In genomic region chr3:41101905-41102304, GRCm38 (mm10) we compare ENCODE assay signal across 19 mouse cellular contexts. TPM values are rescaled to one million over a fixed set of nuclear protein-coding genes. Genes with fewer than 3 reads are reported as not detected.
DNase-seq lines count a peak whose midpoint lies in the region; ATAC-seq lines count a peak whose summit lies in the region.
"Had no signal": no experiment of that assay in that cellular context is flagged by ENCODE, and none has a peak within 500 bp of the region (broad histone marks: within the 10 kb centered on the region; RNA-seq: fewer than 3 reads in every experiment).

No protein-coding gene starts in this region.

- no peak overlapping the region for H3K4me3 ChIP-seq in heart, embryonic 12.5 days
- no peak overlapping the region for H3K4me3 ChIP-seq in brown adipose tissue, adult 24 weeks (ENCODE audit: insufficient read depth, low read depth, low read length)
- H3K4me3 ChIP-seq in stomach, embryonic 16.5 days (replicated peaks; ENCODE audit: low read length), result no peak overlapping the region
- H3K4me3 ChIP-seq in midbrain, embryonic 11.5 days (ENCODE audit: low read depth, low read length), result no peak overlapping the region
- H3K4me3 ChIP-seq: forebrain, embryonic 13.5 days; hindbrain, embryonic 10.5 days; liver, embryonic 13.5 days had no signal

- no peaks in the 10 kb centered on the region for H3K27me3 ChIP-seq in heart, embryonic 12.5 days (replicated peaks)
- H3K27me3 ChIP-seq in stomach, embryonic 16.5 days (ENCODE audit: control insufficient read depth, insufficient read depth, low read length), result no peaks in the 10 kb centered on the region
- H3K27me3 ChIP-seq in midbrain, embryonic 11.5 days (ENCODE audit: control insufficient read depth, insufficient read depth, low read length), result no peaks in the 10 kb centered on the region
- H3K27me3 ChIP-seq: CH12.LX; forebrain, embryonic 13.5 days; liver, embryonic 13.5 days had no signal

- intact Hi-C loops in heart, postnatal 10 days (cut with DNase I), result no loop called here

- no peak overlapping the region for H3K4me2 ChIP-seq in heart, embryonic 12.5 days
- H3K4me2 ChIP-seq in stomach, embryonic 16.5 days (ENCODE audit: low read depth, low read length), result no peak overlapping the region
- no peak overlapping the region for H3K4me2 ChIP-seq in midbrain, embryonic 11.5 days
- H3K4me2 ChIP-seq: forebrain, embryonic 13.5 days; liver, embryonic 13.5 days; lung, embryonic 14.5 days had no signal

- 0 out of 2 replicates have a peak, but pooled peaks cover 8% of the 10 kb centered on the region for H3K9me3 ChIP-seq in heart, embryonic 12.5 days (replicated peaks)
- no peaks in the 10 kb centered on the region for H3K9me3 ChIP-seq in stomach, embryonic 16.5 days (replicated peaks; ENCODE audit: control insufficient read depth, low read length)
- no peaks in the 10 kb centered on the region for H3K9me3 ChIP-seq in midbrain, embryonic 11.5 days (ENCODE audit: control insufficient read depth, low read length)
- H3K9me3 ChIP-seq: forebrain, embryonic 13.5 days; liver, embryonic 13.5 days had no signal

- DNase-seq in heart, adult 11 months, result peak; percentile 94
- DNase-seq in heart, postnatal 10 days, result peak; percentile 40 to 41
- DNase-seq in midbrain, embryonic 11.5 days (ENCODE audit: low spot score, missing footprints), result no peak
- no peak for DNase-seq in B cell, adult 2 months
- DNase-seq: cerebellum, adult 9-11 months; gastrocnemius, postnatal 25 days; kidney, postnatal 4 days; layer of hippocampus, adult 9-11 months; liver, embryonic 13.5 days; lung, embryonic 14.5 days; lung, postnatal 36 days; right cerebral cortex, postnatal 14 days had no signal

- WGBS in heart, embryonic 12.5 days, result 69% methylated on average over 9 of the region's 9 CpGs
- 82% methylated on average over 9 of the region's 9 CpGs for WGBS in stomach, embryonic 16.5 days
- 93% methylated on average over 9 of the region's 9 CpGs for WGBS in midbrain, embryonic 11.5 days

- no peak for ATAC-seq in heart, embryonic 12.5 days (ENCODE audit: insufficient number of reproducible peaks, low FRiP score)
- ATAC-seq in stomach, embryonic 16.5 days (ENCODE audit: insufficient read depth, low FRiP score), result peak; percentile 72
- ATAC-seq in midbrain, embryonic 11.5 days (ENCODE audit: low FRiP score), result no peak
- ATAC-seq: forebrain, embryonic 13.5 days; midbrain, embryonic 16.5 days had no signal

- H3K9ac ChIP-seq in heart, embryonic 12.5 days, result no peak overlapping the region
- no peak overlapping the region for H3K9ac ChIP-seq in stomach, embryonic 16.5 days (ENCODE audit: low read length)
- H3K9ac ChIP-seq in midbrain, embryonic 11.5 days (ENCODE audit: low read length), result no peak overlapping the region
- H3K9ac ChIP-seq: forebrain, embryonic 13.5 days; liver, embryonic 13.5 days; lung, embryonic 14.5 days had no signal

- peaks cover 8% of the 10 kb centered on the region for H3K4me1 ChIP-seq in heart, embryonic 12.5 days (replicated peaks)
- H3K4me1 ChIP-seq in brown adipose tissue, adult 24 weeks (ENCODE audit: control insufficient read depth, insufficient read depth, insufficient read length, low read length), result 0 out of 2 replicates have a peak, but pooled peaks cover 2% of the 10 kb centered on the region
- H3K4me1 ChIP-seq in stomach, embryonic 16.5 days (ENCODE audit: control insufficient read depth, insufficient read depth, low read length), result no peaks in the 10 kb centered on the region
- no peaks in the 10 kb centered on the region for H3K4me1 ChIP-seq in midbrain, embryonic 11.5 days (ENCODE audit: control insufficient read depth, insufficient read depth, low read length)
- H3K4me1 ChIP-seq: forebrain, embryonic 13.5 days; hindbrain, embryonic 10.5 days had no signal

- H3K27ac ChIP-seq in heart, embryonic 12.5 days (ENCODE audit: poor library complexity, severe bottlenecking), result no peak overlapping the region
- peak overlapping the region; percentile 58 for H3K27ac ChIP-seq in brown adipose tissue, adult 24 weeks (replicated peaks; ENCODE audit: low read depth, low read length)
- H3K27ac ChIP-seq in stomach, embryonic 16.5 days (ENCODE audit: low read length), result no peak overlapping the region
- H3K27ac ChIP-seq in midbrain, embryonic 11.5 days (ENCODE audit: low read depth, low read length), result no peak overlapping the region
- H3K27ac ChIP-seq: forebrain, embryonic 13.5 days; hindbrain, embryonic 10.5 days; liver, embryonic 13.5 days had no signal

- no peaks in the 10 kb centered on the region for H3K36me3 ChIP-seq in heart, embryonic 12.5 days
- H3K36me3 ChIP-seq in stomach, embryonic 16.5 days (ENCODE audit: control insufficient read depth, insufficient read depth, low read length), result no peaks in the 10 kb centered on the region
- no peaks in the 10 kb centered on the region for H3K36me3 ChIP-seq in midbrain, embryonic 11.5 days (ENCODE audit: control insufficient read depth, insufficient read depth, low read length)
- H3K36me3 ChIP-seq: hindbrain, embryonic 10.5 days; liver, embryonic 13.5 days had no signal

RNA-seq across cellular contexts. Expression of gene Pgrmc2, which starts 19.1 kb away (rescaled TPM):
- polyA plus RNA-seq in heart, embryonic 12.5 days (2016; fragmentation: Nextera tagmentation; extraction: Ambion mirVana), result 56.4 and 59.2 TPM in 2 replicates
- 70.7 and 98.3 TPM in 2 replicates for polyA plus RNA-seq in brown adipose tissue, adult 24 weeks (2012; ENCODE audit: insufficient read depth, insufficient read length, missing spikeins)
- total RNA-seq in heart, postnatal 10 days (2021), result 10 to 100 TPM; 42.3 to 46.9 TPM
- polyA plus RNA-seq in stomach, embryonic 16.5 days (2015; fragmentation: Nextera tagmentation; extraction: Ambion mirVana), result 28.6 and 36.4 TPM in 2 replicates
- 27.6 and 27.7 TPM in 2 replicates for polyA plus RNA-seq in midbrain, embryonic 11.5 days (2014; fragmentation: Nextera tagmentation; extraction: Ambion mirVana)

Comparison
In these comparisons a context has a peak if more than half of its experiments do, and no peak if none do; other contexts are left out.
1. DNase-seq: peak in heart, adult 11 months (single experiment) and heart, postnatal 10 days (2 of 2); none in midbrain, embryonic 11.5 days (single experiment) and B cell, adult 2 months (0 of 2).